ENCODE assay signal across 14 mouse cellular contexts in genomic region chr16:96221491-96221890, GRCm38 (mm10). TPM values are rescaled to one million over a fixed set of nuclear protein-coding genes. Genes with fewer than 3 reads are reported as not detected.
DNase-seq lines count a peak whose midpoint lies in the region; ATAC-seq and TF ChIP-seq lines count a peak whose summit lies in the region.
"Had no signal": no experiment of that assay in that cellular context is flagged by ENCODE, and none has a peak within 500 bp of the region (broad histone marks: within the 10 kb centered on the region; RNA-seq: fewer than 3 reads in every experiment).

No protein-coding gene starts in this region.

- 39% methylated on average over 5 of the region's 5 CpGs for WGBS in heart, adult 2 months
- 76% methylated on average over 5 of the region's 5 CpGs for WGBS in intestine, embryonic 16.5 days

- peak; percentile 92 for TF ChIP-seq EP300 in heart, adult 2 months (IDR thresholded peaks at IDR 0.05; ENCODE audit: insufficient read depth, low read depth, low read length)

- H3K4me2 ChIP-seq in intestine, embryonic 16.5 days (ENCODE audit: low read depth, low read length) = no peak overlapping the region
- H3K4me2 ChIP-seq: lung, embryonic 14.5 days had no signal

- peak; percentile 3; the same call in 1 of the 2 replicates for TF ChIP-seq CTCF in brain, embryonic 14.5 days (IDR thresholded peaks at IDR 0.05; ENCODE audit: borderline replicate concordance, extremely low read depth, insufficient read depth, insufficient read length)
- TF ChIP-seq CTCF in heart, adult 2 months (IDR thresholded peaks at IDR 0.05) = peak; percentile 52

- no peak overlapping the region for H3K9ac ChIP-seq in heart, adult 2 months (ENCODE audit: low read depth, low read length)
- H3K9ac ChIP-seq in intestine, embryonic 16.5 days (ENCODE audit: low read depth, low read length) = no peak overlapping the region
- H3K9ac ChIP-seq: lung, embryonic 14.5 days had no signal

- no peak for DNase-seq in brain, embryonic 14.5 days (ENCODE audit: low read depth)
- peak; percentile 44 for DNase-seq in cerebellum, adult 9-10 months
- peak; percentile 54 to 81 for DNase-seq in heart, adult 2 months
- no peak for DNase-seq in layer of hippocampus, adult 18-20 months (ENCODE audit: low spot score in 2 of 2)
- no peak for DNase-seq in thymus, postnatal 10 days (ENCODE audit: low spot score in 2 of 2)
- DNase-seq: adrenal gland, adult 2 months; embryo, embryonic 11 days; left cerebral cortex, postnatal 4 days; lung, embryonic 14.5 days had no signal

- H3K79me2 ChIP-seq in heart, adult 2 months (replicated peaks; ENCODE audit: control insufficient read depth, insufficient read depth, low read length) = no peaks in the 10 kb centered on the region

- H3K4me3 ChIP-seq in heart, adult 2 months = no peak overlapping the region
- H3K4me3 ChIP-seq in intestine, embryonic 16.5 days (ENCODE audit: low read length) = no peak overlapping the region
- H3K4me3 ChIP-seq: forebrain, embryonic 10.5 days had no signal

- H3K36me3 ChIP-seq in heart, adult 2 months (ENCODE audit: control insufficient read depth, insufficient read depth, low read length) = peaks cover 5% of the 10 kb centered on the region
- no peaks in the 10 kb centered on the region for H3K36me3 ChIP-seq in intestine, embryonic 16.5 days (ENCODE audit: control insufficient read depth, insufficient read depth, low read length)
- H3K36me3 ChIP-seq: forebrain, embryonic 10.5 days had no signal

- intact Hi-C loops in heart, adult 2 months (cut with DNase I) = no loop called here

- TF ChIP-seq POLR2A in brain, embryonic 14.5 days (IDR thresholded peaks at IDR 0.05; ENCODE audit: borderline replicate concordance, extremely low read depth, insufficient read depth, insufficient read length, poor library complexity, severe bottlenecking) = no peak
- TF ChIP-seq POLR2A in heart, adult 2 months (IDR thresholded peaks at IDR 0.05; ENCODE audit: insufficient read depth, low read depth, low read length) = no peak; the same call in 1 of the 2 replicates

- no peaks in the 10 kb centered on the region; the same call in 1 of the 2 replicates for H3K4me1 ChIP-seq in heart, adult 2 months (ENCODE audit: control insufficient read depth, insufficient read depth, low read length)
- H3K4me1 ChIP-seq in intestine, embryonic 16.5 days (ENCODE audit: control insufficient read depth, insufficient read depth, low read length) = no peaks in the 10 kb centered on the region
- H3K4me1 ChIP-seq: forebrain, embryonic 10.5 days had no signal

- no peaks in the 10 kb centered on the region for H3K9me3 ChIP-seq in intestine, embryonic 16.5 days (ENCODE audit: control insufficient read depth, low read length)
- H3K9me3 ChIP-seq: forebrain, embryonic 10.5 days had no signal

- 0 out of 2 replicates have a peak, but pooled peaks have one; percentile 23 for ATAC-seq in megakaryocyte progenitor cell, adult 5-6 weeks (replicated peaks; ENCODE audit: poor library complexity)
- ATAC-seq in intestine, embryonic 16.5 days = no peak

- peak overlapping the region; percentile 55 for H3K27ac ChIP-seq in heart, adult 2 months
- H3K27ac ChIP-seq in intestine, embryonic 16.5 days (ENCODE audit: low read length) = no peak overlapping the region
- H3K27ac ChIP-seq: forebrain, embryonic 10.5 days; kidney, postnatal 0 days had no signal

- H3K27me3 ChIP-seq in heart, adult 2 months (ENCODE audit: control insufficient read depth, insufficient read depth, low read length) = no peaks in the 10 kb centered on the region
- no peaks in the 10 kb centered on the region for H3K27me3 ChIP-seq in intestine, embryonic 16.5 days (replicated peaks; ENCODE audit: control insufficient read depth, insufficient read depth, low read length)

RNA-seq across cellular contexts. Expression of gene B3galt5, which starts 14.1 kb away (rescaled TPM):
- polyA plus RNA-seq in brain, embryonic 14.5 days (2012; rRNA removed) = 1.4 and 2.8 TPM in 2 replicates
- not detected for total RNA-seq in heart, adult 2 months (2021)
- 0.03 TPM in 1 of 2 replicates, not detected in the other for polyA plus RNA-seq in heart, adult 2 months (2012; rRNA removed)
- total RNA-seq in megakaryocyte progenitor cell, adult 5-6 weeks (2015) = 1.1 and 1.3 TPM in 2 replicates
- 0.46 and 1.7 TPM in 2 replicates for total RNA-seq in megakaryocyte progenitor cell, adult 5-6 weeks (2017)
- total RNA-seq in layer of hippocampus, adult 18-20 months (2021) = 10 to 100 TPM; 59.4 to 63.4 TPM
- polyA plus RNA-seq in intestine, embryonic 16.5 days (2015; fragmentation: Nextera tagmentation; extraction: Ambion mirVana) = 1.4 and 2.1 TPM in 2 replicates
- total RNA-seq: ES-E14 had no signal

RNA-seq across cellular contexts. Expression of gene Sh3bgr, which starts 21.2 kb away (rescaled TPM):
- polyA plus RNA-seq in brain, embryonic 14.5 days (2012; rRNA removed) = 1.0 and 2.9 TPM in 2 replicates
- 100 to 1,000 TPM; 298 to 308 TPM for total RNA-seq in heart, adult 2 months (2021)
- 313 and 426 TPM in 2 replicates for polyA plus RNA-seq in heart, adult 2 months (2012; rRNA removed)
- total RNA-seq in megakaryocyte progenitor cell, adult 5-6 weeks (2015) = 0.78 TPM in 1 of 2 replicates, not detected in the other
- total RNA-seq in megakaryocyte progenitor cell, adult 5-6 weeks (2017) = not detected in 2 replicates
- total RNA-seq in layer of hippocampus, adult 18-20 months (2021) = 1 to 10 TPM; 2.0 to 2.6 TPM
- 31.6 and 33.1 TPM in 2 replicates for polyA plus RNA-seq in intestine, embryonic 16.5 days (2015; fragmentation: Nextera tagmentation; extraction: Ambion mirVana)

RNA-seq across cellular contexts. Expression of gene Lca5l, which starts 29.4 kb away (rescaled TPM):
- polyA plus RNA-seq in brain, embryonic 14.5 days (2012; rRNA removed) = 1.4 and 2.8 TPM in 2 replicates
- total RNA-seq in heart, adult 2 months (2021) = under 1 TPM; 0.34 to 0.39 TPM
- polyA plus RNA-seq in heart, adult 2 months (2012; rRNA removed) = 0.37 and 0.38 TPM in 2 replicates
- not detected in 2 replicates for total RNA-seq in megakaryocyte progenitor cell, adult 5-6 weeks (2015)
- total RNA-seq in megakaryocyte progenitor cell, adult 5-6 weeks (2017) = 0.42 TPM in 1 of 2 replicates, not detected in the other
- 1 to 10 TPM; 1.1 to 1.2 TPM for total RNA-seq in layer of hippocampus, adult 18-20 months (2021)
- 0.43 and 0.50 TPM in 2 replicates for polyA plus RNA-seq in intestine, embryonic 16.5 days (2015; fragmentation: Nextera tagmentation; extraction: Ambion mirVana)

Comparison
In these comparisons a context has a peak if more than half of its experiments do, and no peak if none do; other contexts are left out.
1. DNase-seq: peak in cerebellum, adult 9-10 months (single experiment) and heart, adult 2 months (2 of 2); none in brain, embryonic 14.5 days (single experiment), layer of hippocampus, adult 18-20 months (0 of 2) and thymus, postnatal 10 days (0 of 2).
2. RNA of gene B3galt5, which starts 14.1 kb away (total RNA-seq): 59.4 to 63.4 TPM in layer of hippocampus, adult 18-20 months; 0.46 to 1.7 TPM in megakaryocyte progenitor cell, adult 5-6 weeks and not detected in heart, adult 2 months; every median in the first group is over 10 times any median in the second.
3. RNA of gene Sh3bgr, which starts 21.2 kb away (total RNA-seq): 298 to 308 TPM in heart, adult 2 months; 2.0 to 2.6 TPM in layer of hippocampus, adult 18-20 months and 0.78 TPM in megakaryocyte progenitor cell, adult 5-6 weeks; every median in the first group is over 10 times any median in the second.